Mouse (Mus musculus) heart, postnatal 36 days (tissue): Measurements from ENCODE around the gene Gm35315. TPM values are rescaled to one million over a fixed set of nuclear protein-coding genes. Genes with fewer than 3 reads are reported as not detected.
"Not testable (repeated sequence)": the region's sequence is repeated elsewhere in the genome, so short reads cannot be mapped to it uniquely, and the experiment has no call there.

Experiments
- DNase-seq, 2 experiments: peaks; one replicate each; pipeline ENCODE4 v3.0.0; 2021 to 2022
- intact Hi-C: fragments of 180-260 bp; cut with DNase I; formaldehyde crosslinking; loops from one replicate; pipeline ENCODE4 v1.15.1; 2025
- total RNA-seq, 2 experiments: library from RNA; stranded (reverse); gene quantifications; 2 replicates each; pipeline ENCODE4 v1.2.3; 2021

Gene Gm35315
- under 1 TPM in 1 of 2 experiments, not detected in 1; 0.08 TPM for total RNA-seq

GRCm38 (mm10) chr5:110094030-110094846 lies at the start of gene Gm35315:
Gene Gm35315 (minus strand): TSS chr5:110094420.
- intact Hi-C loops = no loop called here
- DNase-seq = peak; percentile 79 to 84

GRCm38 (mm10) chr5:110143007-110143406 lies 48.8 kb upstream of the Gm35315 start:
- intact Hi-C loops = loop anchor here (5.0 kb wide), 1 partner anchor 541 kb away; no protein-coding TSS in a partner anchor
- DNase-seq = no peak

GRCm38 (mm10) chr5:110142309-110142708 lies 48.1 kb upstream of the Gm35315 start:
- DNase-seq = no peak

GRCm38 (mm10) chr5:110140424-110140823 lies 46.2 kb upstream of the Gm35315 start:
- intact Hi-C loops = loop anchor here (5.0 kb wide), 1 partner anchor 538 kb away; no protein-coding TSS in a partner anchor
- no peak for DNase-seq

More at GRCm38 (mm10) chr5:110142309-110142708, 48.1 kb upstream of the Gm35315 start:
- intact Hi-C loops = loop anchor here (5.0 kb wide), 1 partner anchor 540 kb away; no protein-coding TSS in a partner anchor

- DNase-seq = no peak
- intact Hi-C loops = loop anchor here (5.0 to 10.0 kb wide), 4 partner anchors 38 to 585 kb away; partner anchors contain the start of genes Crlf2, Golga3 and Zfp932
Measured at GRCm38 (mm10) chr5:110139325-110139724, 45.1 kb upstream of the Gm35315 start.

GRCm38 (mm10) chr5:110137816-110138215 lies 43.6 kb upstream of the Gm35315 start:
- DNase-seq = no peak
- intact Hi-C loops = loop anchor here (5.0 to 10.0 kb wide), 4 partner anchors 39 to 583 kb away; partner anchors contain the start of genes Crlf2, Golga3 and Zfp932

GRCm38 (mm10) chr5:110136087-110136464 lies 41.9 kb upstream of the Gm35315 start:
- intact Hi-C loops = loop anchor here (5.0 to 10.0 kb wide), 4 partner anchors 41 to 581 kb away; partner anchors contain the start of genes Crlf2, Golga3 and Zfp932

GRCm38 (mm10) chr5:110135293-110136086 lies 41.3 kb upstream of the Gm35315 start, which contains the start of gene Chfr:
Gene Chfr (plus strand): TSS chr5:110135842.
- intact Hi-C loops = loop anchor here (1.0 to 10.0 kb wide), 5 partner anchors 25 to 581 kb away; partner anchors contain the start of genes Crlf2, Golga3, Zfp605 and Zfp932
- peak; percentile 98 to 99 for DNase-seq

More at GRCm38 (mm10) chr5:110136087-110136464, 41.9 kb upstream of the Gm35315 start:
- DNase-seq = no peak

GRCm38 (mm10) chr5:110122380-110122779 lies 28.2 kb upstream of the Gm35315 start:
- DNase-seq, intact Hi-C loops: not testable (repeated sequence)

GRCm38 (mm10) chr5:110109991-110110441 lies 15.8 kb upstream of the Gm35315 start, which contains the start of gene Zfp605:
Gene Zfp605 (plus strand): TSS chr5:110110092.
- intact Hi-C loops = loop anchor here (1.0 to 5.0 kb wide), 2 partner anchors 25 to 67 kb away; partner anchors contain the start of genes Chfr and Golga3
- DNase-seq = peak; percentile 89 to 93

GRCm38 (mm10) chr5:110108305-110108628 lies 14.0 kb upstream of the Gm35315 start:
- DNase-seq = no peak
- intact Hi-C loops = loop anchor here (5.0 kb wide), 1 partner anchor 69 kb away; the partner anchor contains the start of gene Golga3

- DNase-seq = peak; percentile 91 to 94
- intact Hi-C loops = loop anchor here (5.0 kb wide), 1 partner anchor 70 kb away; the partner anchor contains the start of gene Golga3
Measured at GRCm38 (mm10) chr5:110107581-110108304, 13.5 kb upstream of the Gm35315 start, which contains the start of gene Gtpbp6. Gene Gtpbp6 (minus strand): TSS chr5:110108197.

- intact Hi-C loops = loop anchor here (5.0 kb wide), 1 partner anchor 70 kb away; the partner anchor contains the start of gene Golga3
- DNase-seq = peak in 1 of 2 experiments; percentile 30
Measured at GRCm38 (mm10) chr5:110106901-110107564, 12.8 kb upstream of the Gm35315 start.

- intact Hi-C loops = loop anchor here (5.0 kb wide), 1 partner anchor 71 kb away; the partner anchor contains the start of gene Golga3
Measured at GRCm38 (mm10) chr5:110106140-110106871, 12.1 kb upstream of the Gm35315 start.

GRCm38 (mm10) chr5:110104616-110105380 lies 10.6 kb upstream of the Gm35315 start:
- no peak for DNase-seq
- intact Hi-C loops = loop anchor here (5.0 kb wide), 1 partner anchor 73 kb away; the partner anchor contains the start of gene Golga3

More at GRCm38 (mm10) chr5:110106140-110106871, 12.1 kb upstream of the Gm35315 start:
- DNase-seq = peak in 1 of 2 experiments; percentile 7

- intact Hi-C loops = no loop called here
Measured at GRCm38 (mm10) chr5:110103901-110104615, 9.8 kb upstream of the Gm35315 start.

More at GRCm38 (mm10) chr5:110103901-110104615, 9.8 kb upstream of the Gm35315 start:
- DNase-seq = no peak
